Mouse (Mus musculus): Measurements from ENCODE around the gene Olfr847.

Gene Olfr847

GRCm38 (mm10) chr9:19378569-19378968 is at the start of gene Olfr847:
Olfr847 (minus strand) TSS chr9:19378669.
- no peak for DNase-seq

DNA sequence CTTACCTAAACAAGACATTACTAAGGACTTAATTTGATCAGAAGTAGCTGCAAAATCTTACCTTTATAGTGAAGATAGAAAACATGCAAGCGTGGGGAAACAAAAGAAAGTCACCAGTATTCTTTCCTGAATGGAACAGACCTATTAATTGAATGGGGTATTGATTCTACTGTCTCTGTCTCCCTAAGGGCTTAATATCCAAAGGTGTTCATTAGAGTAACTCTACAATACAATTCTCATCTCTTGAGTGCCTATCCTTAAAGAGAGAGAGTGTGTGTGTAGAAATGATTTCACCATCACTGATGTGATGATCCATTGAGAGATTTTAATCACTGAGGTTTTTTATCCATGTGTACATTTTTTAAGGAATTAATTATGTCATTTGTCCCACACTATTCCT is 14.6 kb downstream of the Olfr847 start, which contains the start of gene Olfr846:
TSS of gene Olfr846 (minus strand) at position 101 of the 400 bp plus-strand sequence.
- no peak for DNase-seq

GRCm38 (mm10) chr9:19336157-19336556 is 42.3 kb downstream of the Olfr847 start, which contains the start of gene Olfr845:
Olfr845 (plus strand) TSS chr9:19336457.
- no peak for DNase-seq

All from kidney, adult 11 months (tissue).